Mouse (Mus musculus) frontal cortex, postnatal 10 days (tissue): ENCODE results near the gene Gm43720.
"Not testable (repeated sequence)": the region's sequence is repeated elsewhere in the genome, so short reads cannot be mapped to it uniquely, and the experiment has no call there.

Source experiments
- DNase-seq, 2 experiments: peaks; one replicate each; pipeline ENCODE4 v3.0.0; 2022; ENCODE audit warnings: low spot score in 2 of 2, mixed read lengths in 1 of 2

The Gm43720 gene

DNA sequence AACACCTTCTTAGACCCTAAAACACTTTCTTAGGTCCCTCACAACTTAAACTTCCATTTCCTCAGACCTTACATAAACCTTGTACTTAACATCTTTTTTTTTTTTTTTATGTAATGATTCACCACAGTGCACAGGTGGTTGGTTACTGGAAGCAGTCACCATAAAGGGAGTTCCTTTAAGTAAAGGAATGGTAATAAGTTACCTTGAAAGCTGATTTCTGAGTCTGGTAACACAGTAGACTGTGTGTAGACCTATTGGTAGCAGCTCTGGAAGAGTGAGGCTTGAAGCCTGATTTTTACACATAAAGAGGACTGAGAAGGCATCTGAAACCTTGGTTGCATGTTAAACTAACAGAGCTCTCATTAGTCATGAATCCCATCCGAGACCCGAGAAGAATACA is 59.9 kb downstream of the Gm43720 start:
- no peak for DNase-seq

GRCm38 (mm10) chr5:138216632-138217031 is 63.1 kb downstream of the Gm43720 start:
- DNase-seq = not testable (repeated sequence)
